ENCODE assay signal across 17 mouse cellular contexts in genomic region chr5:67534056-67534455, GRCm38 (mm10).
DNase-seq lines count a peak whose midpoint lies in the region; ATAC-seq and TF ChIP-seq lines count a peak whose summit lies in the region.
"Had no signal": no experiment of that assay in that cellular context is flagged by ENCODE, and none has a peak within 500 bp of the region (broad histone marks: within the 10 kb centered on the region; RNA-seq: fewer than 3 reads in every experiment).

No protein-coding gene starts in this region.

- DNase-seq in embryo, embryonic 10.5 days (ENCODE audit: low spot score) = peak; percentile 50
- no peak for DNase-seq in embryo, embryonic 9.5 days (ENCODE audit: extremely low spot score)
- DNase-seq in kidney, adult 9 months = no peak
- DNase-seq in lung, embryonic 14.5 days = peak; percentile 74
- DNase-seq in lung, postnatal 36 days = no peak
- no peak for DNase-seq in liver
- DNase-seq: adrenal gland, postnatal 36 days; gastrocnemius, postnatal 36 days; kidney, postnatal 14 days; layer of hippocampus, postnatal 36 days; lung, postnatal 14 days; thymus, postnatal 36 days had no signal

- TF ChIP-seq CTCF in lung, embryonic 14.5 days (IDR thresholded peaks at IDR 0.05; ENCODE audit: low read depth) = peak; percentile 62

- H3K4me2 ChIP-seq in kidney, embryonic 14.5 days (replicated peaks; ENCODE audit: low read depth, low read length) = no peak overlapping the region
- no peak overlapping the region for H3K4me2 ChIP-seq in lung, embryonic 14.5 days
- H3K4me2 ChIP-seq: heart, embryonic 12.5 days; limb, embryonic 15.5 days; midbrain, embryonic 15.5 days had no signal

- no peaks in the 10 kb centered on the region for H3K27me3 ChIP-seq in kidney, embryonic 14.5 days (ENCODE audit: control insufficient read depth, insufficient read depth, low read length)
- no peaks in the 10 kb centered on the region for H3K27me3 ChIP-seq in lung, embryonic 14.5 days (ENCODE audit: insufficient read depth, low read length)
- H3K27me3 ChIP-seq: heart, embryonic 12.5 days had no signal

- H3K9ac ChIP-seq in kidney, embryonic 14.5 days (ENCODE audit: low read depth, low read length) = no peak overlapping the region
- H3K9ac ChIP-seq in lung, embryonic 14.5 days = no peak overlapping the region
- H3K9ac ChIP-seq: heart, embryonic 12.5 days; limb, embryonic 15.5 days; midbrain, embryonic 15.5 days had no signal

- H3K4me1 ChIP-seq in kidney, embryonic 14.5 days (ENCODE audit: control insufficient read depth, insufficient read depth, low read length) = peaks cover under 1% of the 10 kb centered on the region; the same call in 1 of the 2 replicates
- no peaks in the 10 kb centered on the region for H3K4me1 ChIP-seq in lung, embryonic 14.5 days (ENCODE audit: insufficient read depth)
- H3K4me1 ChIP-seq: heart, embryonic 12.5 days had no signal

- 54% methylated on average over 7 of the region's 7 CpGs for WGBS in kidney, embryonic 14.5 days
- 61% methylated on average over 7 of the region's 7 CpGs for WGBS in lung, embryonic 14.5 days

- ATAC-seq in kidney, embryonic 14.5 days (ENCODE audit: low FRiP score, low TSS enrichment) = no peak
- ATAC-seq in lung, embryonic 14.5 days (ENCODE audit: insufficient read depth) = no peak
- ATAC-seq in megakaryocyte progenitor cell, adult 5-6 weeks (replicated peaks; ENCODE audit: poor library complexity) = peak; percentile 40; the same call in 1 of the 2 replicates
- ATAC-seq: midbrain, embryonic 15.5 days had no signal

- H3K27ac ChIP-seq in kidney, embryonic 14.5 days (ENCODE audit: low read depth, low read length) = peak overlapping the region; percentile 53; the same call in 1 of the 2 replicates
- no peak overlapping the region for H3K27ac ChIP-seq in lung, embryonic 14.5 days (ENCODE audit: low read depth)
- H3K27ac ChIP-seq: limb, embryonic 15.5 days; midbrain, embryonic 15.5 days had no signal

- H3K4me3 ChIP-seq in kidney, embryonic 14.5 days (ENCODE audit: low read length) = no peak overlapping the region
- no peak overlapping the region for H3K4me3 ChIP-seq in lung, embryonic 14.5 days (ENCODE audit: low read depth, low read length)
- H3K4me3 ChIP-seq: heart, embryonic 12.5 days; limb, embryonic 15.5 days; midbrain, embryonic 15.5 days had no signal

- H3K9me3 ChIP-seq in kidney, embryonic 14.5 days (ENCODE audit: control insufficient read depth, low read length) = no peaks in the 10 kb centered on the region
- no peaks in the 10 kb centered on the region for H3K9me3 ChIP-seq in lung, embryonic 14.5 days (ENCODE audit: low read depth, low read length)
- H3K9me3 ChIP-seq: heart, embryonic 12.5 days; limb, embryonic 15.5 days; midbrain, embryonic 15.5 days had no signal

- H3K36me3 ChIP-seq in kidney, embryonic 14.5 days (ENCODE audit: control insufficient read depth, insufficient read depth, low read length) = no peaks in the 10 kb centered on the region
- no peaks in the 10 kb centered on the region for H3K36me3 ChIP-seq in lung, embryonic 14.5 days (ENCODE audit: insufficient read depth)
- H3K36me3 ChIP-seq: heart, embryonic 12.5 days; limb, embryonic 15.5 days; midbrain, embryonic 15.5 days had no signal

Comparison
In these comparisons a context has a peak if more than half of its experiments do, and no peak if none do; other contexts are left out.
1. DNase-seq: peak in embryo, embryonic 10.5 days (single experiment) and lung, embryonic 14.5 days (single experiment); none in embryo, embryonic 9.5 days (single experiment), kidney, adult 9 months (single experiment), lung, postnatal 36 days (single experiment) and liver (single experiment).